Mouse (Mus musculus): ENCODE measurements around the gene Fbxl17. TPM values are rescaled to one million over a fixed set of nuclear protein-coding genes. Genes with fewer than 3 reads are reported as not detected.
A peak's percentile ranks its signal among the peaks of the same experiment; 100 is the strongest.

Fbxl17 gene
- total RNA-seq, 2 experiments from 2014 or later = 58.7 to 62.7 TPM

GRCm38 (mm10) chr17:63342440-63342839 lies 157.4 kb downstream of the Fbxl17 start:
- no peak for DNase-seq (ENCODE audit: low spot score in 2 of 2)

- DNase-seq (ENCODE audit: low spot score in 2 of 2) = no peak
These were observed 158.6 kb downstream of the Fbxl17 start for GRCm38 (mm10) chr17:63341203-63341602.

- no peak for DNase-seq (ENCODE audit: low spot score in 2 of 2)
These were observed 170.9 kb downstream of the Fbxl17 start for GRCm38 (mm10) chr17:63328888-63329287.

GRCm38 (mm10) chr17:63326227-63326626 lies 173.6 kb downstream of the Fbxl17 start:
- no peak for DNase-seq (ENCODE audit: low spot score in 2 of 2)

- no peak for DNase-seq (ENCODE audit: low spot score in 2 of 2)
These were observed 175.1 kb downstream of the Fbxl17 start for GRCm38 (mm10) chr17:63324672-63325071.

- peak; percentile 74 for DNase-seq (ENCODE audit: low spot score in 2 of 2)
These were observed 175.8 kb downstream of the Fbxl17 start for GRCm38 (mm10) chr17:63324039-63324438.

- no peak for DNase-seq (ENCODE audit: low spot score in 2 of 2)
These were observed 177.0 kb downstream of the Fbxl17 start for GRCm38 (mm10) chr17:63322846-63323245.

- DNase-seq (ENCODE audit: low spot score in 2 of 2) = no peak
These were observed 178.5 kb downstream of the Fbxl17 start for GRCm38 (mm10) chr17:63321290-63321689.

- no peak for DNase-seq (ENCODE audit: low spot score in 2 of 2)
These were observed 182.3 kb downstream of the Fbxl17 start for GRCm38 (mm10) chr17:63317518-63317917.

GRCm38 (mm10) chr17:63315646-63316480 lies 184.0 kb downstream of the Fbxl17 start:
- DNase-seq (ENCODE audit: low spot score in 2 of 2) = no peak

GRCm38 (mm10) chr17:63312804-63313203 lies 187.0 kb downstream of the Fbxl17 start:
- DNase-seq (ENCODE audit: low spot score in 2 of 2) = no peak

GRCm38 (mm10) chr17:63312330-63312729 lies 187.5 kb downstream of the Fbxl17 start:
- no peak for DNase-seq (ENCODE audit: low spot score in 2 of 2)

GRCm38 (mm10) chr17:63311613-63312012 lies 188.2 kb downstream of the Fbxl17 start:
- DNase-seq (ENCODE audit: low spot score in 2 of 2) = no peak

GRCm38 (mm10) chr17:63310021-63310420 lies 189.8 kb downstream of the Fbxl17 start:
- no peak for DNase-seq (ENCODE audit: low spot score in 2 of 2)

- DNase-seq (ENCODE audit: low spot score in 2 of 2) = no peak
These were observed 196.0 kb downstream of the Fbxl17 start for GRCm38 (mm10) chr17:63303862-63304261.

GRCm38 (mm10) chr17:63301822-63302393 lies 197.9 kb downstream of the Fbxl17 start:
- no peak for DNase-seq (ENCODE audit: low spot score in 2 of 2)

GRCm38 (mm10) chr17:63295471-63295870 lies 204.3 kb downstream of the Fbxl17 start:
- no peak for DNase-seq (ENCODE audit: low spot score in 2 of 2)

- DNase-seq (ENCODE audit: low spot score in 2 of 2) = no peak
These were observed 204.9 kb downstream of the Fbxl17 start for GRCm38 (mm10) chr17:63294961-63295360.

- DNase-seq (ENCODE audit: low spot score in 2 of 2) = no peak
These were observed 205.8 kb downstream of the Fbxl17 start for GRCm38 (mm10) chr17:63293979-63294378.

GRCm38 (mm10) chr17:63289317-63289913 lies 210.4 kb downstream of the Fbxl17 start:
- DNase-seq (ENCODE audit: low spot score in 2 of 2) = no peak

GRCm38 (mm10) chr17:63288850-63289249 lies 211.0 kb downstream of the Fbxl17 start:
- no peak for DNase-seq (ENCODE audit: low spot score in 2 of 2)

GRCm38 (mm10) chr17:63287413-63287812 lies 212.4 kb downstream of the Fbxl17 start:
- peak in 1 of 2 experiments; percentile 32 for DNase-seq (ENCODE audit: low spot score in 2 of 2)
